Mouse (Mus musculus) ZHBTc4 (cell line): ENCODE measurements around the gene Syt13.
A peak's percentile ranks its signal among the peaks of the same experiment; 100 is the strongest.

ENCODE experiments used
- DNase-seq: peaks from one replicate; pipeline ENCODE4 v3.0.0-alpha.2; 2011; ENCODE audit warnings: low read depth, low spot score

The Syt13 gene

GRCm38 (mm10) chr2:92964345-92964744 is 49.4 kb downstream of the Syt13 start:
- DNase-seq = no peak

GRCm38 (mm10) chr2:92966257-92966656 is 51.4 kb downstream of the Syt13 start:
- no peak for DNase-seq

DNA sequence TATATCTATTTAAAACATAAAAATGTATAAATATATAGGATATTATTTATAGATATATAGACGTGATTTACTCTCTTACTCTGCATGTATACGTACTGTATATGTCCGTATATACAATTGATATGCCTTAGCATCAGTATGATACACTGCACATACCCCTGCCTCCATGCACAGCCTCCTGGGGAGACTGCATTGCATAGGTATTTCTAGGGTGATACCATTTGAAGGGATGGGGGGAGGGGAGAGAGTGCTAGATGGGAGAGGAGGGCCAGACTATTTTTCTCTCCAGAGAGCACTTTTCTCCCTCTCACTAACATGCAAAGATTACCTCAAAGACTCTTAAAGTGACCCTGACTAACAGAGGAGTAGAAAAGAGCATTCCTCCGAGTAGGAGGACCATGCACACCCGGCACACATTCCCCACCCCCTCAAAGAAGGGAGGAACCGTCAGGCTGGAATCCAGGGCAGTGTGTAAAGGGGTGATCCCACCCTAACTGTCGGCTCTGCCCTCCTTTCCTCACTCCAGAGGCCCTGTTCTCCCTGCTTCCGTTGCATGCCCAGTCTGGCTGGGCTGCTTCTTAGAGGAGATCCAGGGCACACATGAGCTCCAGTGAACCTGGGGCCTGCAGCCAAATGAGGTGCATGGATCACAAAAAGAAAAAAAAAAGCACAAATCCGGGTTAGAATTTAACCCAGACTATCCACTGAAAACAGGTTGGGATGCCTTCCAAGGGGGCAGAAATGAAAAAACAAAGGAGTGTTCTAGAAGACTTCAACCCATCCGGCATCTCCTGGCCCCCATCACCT is 52.3 kb downstream of the Syt13 start:
- no peak for DNase-seq

DNA sequence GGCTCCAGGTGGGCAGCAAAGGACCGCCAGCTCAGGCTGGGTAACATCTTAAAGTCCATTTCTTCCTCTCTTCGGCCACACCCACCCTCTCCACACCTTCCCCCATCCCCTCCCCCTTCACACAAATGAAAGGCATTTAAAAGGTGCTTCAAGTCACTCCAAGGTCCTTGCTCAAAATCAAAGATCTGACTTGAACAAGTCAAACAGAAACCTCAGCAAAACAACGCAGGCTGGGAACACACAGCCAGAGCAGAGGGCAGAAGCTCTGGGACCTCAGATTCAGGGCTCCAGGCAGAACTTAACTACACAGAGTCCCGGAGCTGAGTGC is 52.9 kb downstream of the Syt13 start:
- no peak for DNase-seq

DNA sequence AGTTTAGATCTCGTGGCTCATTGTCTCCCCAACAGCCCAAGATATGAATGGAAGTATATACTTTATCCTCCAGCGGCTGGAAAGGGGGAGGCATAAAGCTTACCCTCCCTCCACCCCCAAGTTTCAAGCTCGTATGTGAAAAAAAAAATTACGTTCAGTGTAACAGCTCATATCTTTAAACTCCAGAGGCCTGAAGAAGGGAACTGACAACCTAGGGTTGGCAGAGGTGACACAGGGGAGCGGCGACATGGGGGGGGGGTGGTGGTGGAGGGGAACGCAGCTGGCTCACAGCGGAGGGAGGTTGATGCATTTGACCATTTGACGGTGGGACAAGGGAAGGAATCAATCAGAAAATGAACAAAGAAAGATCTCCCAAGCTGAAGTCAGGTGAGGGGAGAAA is 56.2 kb downstream of the Syt13 start:
- DNase-seq = no peak

DNA sequence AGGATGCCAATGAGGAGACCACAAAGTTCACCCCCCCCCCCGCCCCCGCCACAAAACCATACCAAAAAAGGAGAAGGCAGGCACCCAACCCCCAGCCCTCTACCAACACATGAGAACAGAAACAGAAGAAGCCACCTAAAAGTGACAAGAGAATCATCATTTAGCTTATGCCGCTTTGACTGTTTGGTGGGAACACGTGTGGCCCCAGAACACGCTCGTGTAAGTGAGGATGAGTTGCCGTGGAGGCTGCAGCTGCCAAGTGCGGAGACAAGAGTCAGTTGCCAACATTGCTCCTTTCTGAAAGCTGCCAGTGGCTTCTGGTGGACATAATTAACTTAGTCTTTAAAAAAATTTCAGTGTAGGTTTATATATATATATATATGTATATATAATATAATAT is 56.6 kb downstream of the Syt13 start:
- no peak for DNase-seq

- DNase-seq = peak; percentile 58
Observed at GRCm38 (mm10) chr2:92972071-92972470, 57.2 kb downstream of the Syt13 start.

DNA sequence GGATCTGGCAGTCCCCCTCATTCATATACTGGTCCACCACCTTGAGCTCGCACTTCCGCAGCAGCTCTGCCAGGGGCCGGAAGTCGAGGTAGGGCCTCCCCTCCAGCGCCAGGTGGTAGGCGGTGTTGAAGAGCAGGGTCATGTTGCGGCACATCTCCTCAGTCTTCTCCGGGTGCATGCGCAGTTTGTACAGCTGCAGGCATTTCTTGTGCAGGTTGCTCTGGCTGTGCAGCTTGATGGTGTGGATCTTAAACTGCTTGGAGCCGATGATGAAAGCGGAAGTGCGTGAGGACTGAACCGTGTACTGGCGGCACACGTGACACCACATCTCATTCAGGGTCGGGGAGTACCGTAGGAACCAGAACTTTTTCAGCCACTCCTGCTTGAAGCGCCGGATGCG is 58.7 kb downstream of the Syt13 start:
- DNase-seq = peak; percentile 78

DNA sequence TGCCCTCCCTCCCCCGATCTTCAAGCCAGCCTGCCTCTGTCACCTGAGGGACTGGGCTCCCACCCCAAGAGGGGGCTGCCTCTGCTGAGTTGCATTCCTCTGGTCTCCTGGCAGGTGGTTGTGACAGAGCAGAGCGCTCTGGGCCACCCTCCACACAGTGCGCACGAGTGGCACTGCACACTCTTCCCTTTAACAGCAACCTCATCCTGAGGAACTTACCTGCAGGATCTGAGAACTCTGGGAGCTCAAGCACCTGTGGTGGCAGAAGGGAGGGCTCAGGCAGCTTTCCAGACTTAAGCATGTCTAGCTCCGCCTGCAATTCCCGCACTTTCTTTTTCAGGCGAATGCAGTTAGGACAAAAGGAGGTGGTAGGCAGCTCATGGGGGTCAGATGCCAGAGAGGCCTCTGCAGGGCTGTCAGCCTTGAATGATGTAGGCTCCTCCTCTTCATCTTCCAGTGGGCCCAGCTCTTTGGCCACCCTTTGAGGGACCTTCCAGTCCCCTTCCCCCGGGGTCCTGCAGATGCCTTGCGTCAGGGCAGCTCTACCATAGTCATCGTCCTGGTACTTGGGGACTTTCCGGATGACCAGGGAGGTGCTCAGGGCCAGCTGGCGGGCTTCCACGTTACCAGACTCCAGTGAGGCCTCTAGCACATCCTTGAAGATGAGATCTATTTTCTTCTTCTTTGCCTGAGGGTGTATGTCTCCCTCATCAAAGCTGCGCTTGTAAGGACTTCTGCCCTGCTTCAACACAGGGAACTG is 60.3 kb downstream of the Syt13 start:
- no peak for DNase-seq

DNA sequence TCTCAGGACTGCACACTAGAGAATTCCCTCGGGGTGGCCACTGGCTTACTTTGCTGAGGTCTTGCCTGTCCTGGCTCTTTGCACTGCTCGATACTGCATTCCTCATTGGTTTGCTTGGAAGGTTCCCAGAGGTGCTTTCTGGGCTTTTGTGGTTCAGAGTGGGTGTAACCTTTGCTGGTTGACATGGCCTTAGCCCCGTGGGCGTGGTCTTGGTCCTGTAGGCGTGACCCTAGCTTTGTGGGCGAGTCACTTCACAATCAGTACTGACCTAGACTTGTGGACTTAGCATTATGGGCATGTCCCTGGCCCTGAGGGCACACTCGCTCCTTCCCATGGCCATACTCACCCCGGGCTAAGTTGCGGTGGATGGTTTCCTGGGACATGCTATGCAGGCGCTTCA is 65.3 kb downstream of the Syt13 start:
- peak; percentile 27 for DNase-seq

GRCm38 (mm10) chr2:92982591-92983272 is 67.8 kb downstream of the Syt13 start:
- DNase-seq = peak; percentile 64

DNA sequence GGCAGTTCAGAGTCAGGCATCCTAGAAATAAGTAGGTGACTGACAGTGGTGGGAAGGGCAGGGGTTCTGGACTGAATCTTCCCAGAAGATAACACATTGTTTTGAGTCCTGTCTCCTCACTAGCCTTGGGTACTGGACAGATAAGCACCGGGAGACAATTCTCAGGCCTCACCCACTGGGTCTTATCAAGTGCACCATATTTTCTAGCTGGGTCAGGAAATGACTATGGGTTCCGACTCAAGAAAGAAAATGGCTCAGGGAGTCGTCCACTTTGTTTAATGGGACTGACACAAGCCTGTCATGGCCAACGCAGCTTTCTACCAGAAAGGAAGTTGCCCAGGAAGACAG is 68.3 kb downstream of the Syt13 start:
- DNase-seq = no peak

DNA sequence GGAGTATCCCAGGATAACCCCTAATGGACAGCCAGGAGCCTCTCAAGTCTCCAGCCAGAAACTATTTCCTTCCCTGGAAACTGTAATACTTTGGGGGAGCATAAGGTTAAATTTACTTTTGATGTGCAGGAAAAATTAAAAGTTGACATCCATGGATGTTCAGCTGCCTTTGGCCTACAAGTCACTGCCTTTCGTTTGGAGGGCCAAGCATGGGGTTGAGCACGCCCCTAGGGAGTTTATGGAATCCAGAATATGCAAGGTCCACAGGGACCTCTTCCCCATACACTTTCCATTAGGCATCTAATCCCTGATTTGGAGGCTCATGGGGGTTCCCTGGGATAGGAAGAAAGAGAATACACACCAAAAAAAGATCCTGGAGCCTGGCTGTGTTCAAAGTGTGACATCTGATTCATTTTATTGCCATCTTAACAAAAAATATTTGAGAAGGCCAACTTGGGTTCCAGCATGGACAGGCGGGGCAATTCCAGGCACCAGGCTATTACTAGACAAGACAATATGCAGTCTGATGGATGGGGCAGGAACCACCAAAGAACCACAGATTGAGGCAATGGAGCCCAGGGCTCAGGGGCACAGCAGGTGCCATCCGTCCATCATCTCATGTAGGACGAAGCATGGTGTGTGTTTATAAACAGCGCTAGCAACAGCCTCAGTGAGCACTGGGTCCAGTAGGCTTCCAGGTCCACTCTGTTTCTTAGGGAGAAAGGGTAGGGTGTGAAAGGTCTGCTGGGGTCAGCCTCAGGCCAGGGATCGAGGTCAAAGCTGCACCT is 69.6 kb downstream of the Syt13 start:
- DNase-seq = no peak

- DNase-seq = no peak
Observed at GRCm38 (mm10) chr2:92985171-92985570, 70.3 kb downstream of the Syt13 start.

- DNase-seq = peak; percentile 30
Observed at GRCm38 (mm10) chr2:92985600-92985999, 70.7 kb downstream of the Syt13 start.

- DNase-seq = no peak
Observed at GRCm38 (mm10) chr2:92987108-92987618, 72.3 kb downstream of the Syt13 start.

DNA sequence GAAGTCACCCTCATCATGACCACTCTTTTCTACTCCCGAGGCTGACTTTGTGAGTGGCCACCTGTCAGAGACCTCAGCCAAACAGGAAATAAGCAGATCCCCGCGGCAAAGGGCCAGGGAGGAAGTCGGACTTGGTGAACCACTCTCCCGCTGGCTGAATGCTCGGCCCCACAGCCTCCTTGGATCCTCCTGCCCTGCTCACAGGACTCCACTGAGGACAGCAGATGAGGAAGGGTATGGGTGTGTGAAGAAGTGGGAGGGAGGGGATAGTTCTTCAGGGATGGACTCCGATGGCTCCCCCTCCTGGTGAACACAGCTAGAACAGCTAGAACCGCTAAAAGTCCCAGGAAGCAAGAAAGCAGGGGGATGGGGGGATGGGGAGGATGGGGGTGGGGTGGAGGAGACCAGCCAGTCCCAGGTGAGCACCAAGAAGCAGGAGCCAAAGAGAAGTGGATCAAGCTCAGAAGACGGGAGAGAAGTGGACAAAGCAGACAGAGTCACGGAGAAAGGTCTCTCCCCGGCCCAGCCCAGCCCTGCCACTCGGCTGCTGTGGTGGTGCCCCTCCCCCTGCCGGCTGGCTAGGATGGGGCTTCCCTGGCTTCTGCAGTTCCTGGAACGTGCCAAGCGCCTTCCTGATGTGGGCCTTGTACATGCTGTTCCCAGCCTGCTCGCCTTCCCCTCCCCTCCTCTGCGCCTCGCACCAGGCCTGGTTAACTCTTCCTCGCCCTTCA is 73.2 kb downstream of the Syt13 start:
- DNase-seq = peak; percentile 85

DNA sequence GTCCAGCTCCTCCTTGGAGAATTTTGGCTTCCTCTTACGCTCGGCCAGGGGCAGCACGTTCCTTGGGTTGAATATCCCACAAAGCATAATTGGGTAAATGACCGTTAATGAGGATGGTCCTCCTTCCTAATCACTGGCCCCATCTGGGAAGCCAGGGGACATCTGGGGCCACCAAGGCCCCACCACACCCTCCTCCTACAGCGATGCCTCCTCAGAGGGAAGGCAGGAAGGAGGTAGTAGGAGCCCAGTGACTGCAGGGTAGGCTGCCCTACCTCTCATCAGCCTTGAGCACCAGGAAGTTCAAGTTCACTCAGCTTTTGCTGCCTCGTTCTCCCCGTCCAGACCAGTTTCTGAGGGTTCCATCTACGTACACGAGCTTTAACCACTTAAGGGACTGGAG is 74.7 kb downstream of the Syt13 start:
- no peak for DNase-seq

DNA sequence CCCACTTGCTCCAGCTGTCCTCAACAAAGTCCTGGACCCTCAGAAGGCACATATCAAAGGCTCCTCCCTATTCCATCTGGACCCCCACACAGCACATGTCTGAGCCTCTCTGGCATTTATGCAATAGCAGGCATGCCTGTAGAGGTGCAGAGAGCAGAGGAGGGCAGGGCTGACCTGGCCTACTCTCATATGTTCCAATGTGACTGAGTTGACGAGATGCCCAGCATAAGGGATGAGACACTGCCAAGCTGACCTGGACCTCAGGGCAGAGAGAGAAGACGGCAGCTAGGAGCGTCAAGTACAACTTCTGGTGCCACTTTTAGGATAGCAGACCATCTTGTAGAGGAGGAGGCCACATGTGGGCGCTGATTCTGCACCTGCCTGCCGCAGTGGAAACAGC is 77.1 kb downstream of the Syt13 start:
- DNase-seq = no peak

DNA sequence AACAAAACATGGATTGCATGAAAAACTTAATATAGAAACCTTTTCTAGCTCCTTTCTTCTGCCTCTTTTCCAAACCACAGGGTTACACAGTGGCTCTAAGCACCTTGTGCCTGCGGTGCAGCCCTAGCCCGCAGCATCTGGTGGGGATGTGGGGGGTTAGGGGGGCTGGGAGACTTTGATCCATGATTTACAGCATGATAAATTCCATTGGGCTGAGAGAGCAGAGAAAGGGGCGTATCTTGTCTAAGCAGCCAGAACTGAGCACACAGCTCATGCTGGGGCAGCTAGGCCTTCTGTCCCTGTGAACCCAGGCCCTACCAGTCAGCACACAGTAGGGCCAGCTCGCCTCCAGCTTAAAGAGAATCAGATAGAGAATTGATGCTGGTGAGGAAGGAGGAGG is 90.1 kb downstream of the Syt13 start:
- no peak for DNase-seq
